ENCODE assay signal across 8 mouse cellular contexts in the genomic region with DNA sequence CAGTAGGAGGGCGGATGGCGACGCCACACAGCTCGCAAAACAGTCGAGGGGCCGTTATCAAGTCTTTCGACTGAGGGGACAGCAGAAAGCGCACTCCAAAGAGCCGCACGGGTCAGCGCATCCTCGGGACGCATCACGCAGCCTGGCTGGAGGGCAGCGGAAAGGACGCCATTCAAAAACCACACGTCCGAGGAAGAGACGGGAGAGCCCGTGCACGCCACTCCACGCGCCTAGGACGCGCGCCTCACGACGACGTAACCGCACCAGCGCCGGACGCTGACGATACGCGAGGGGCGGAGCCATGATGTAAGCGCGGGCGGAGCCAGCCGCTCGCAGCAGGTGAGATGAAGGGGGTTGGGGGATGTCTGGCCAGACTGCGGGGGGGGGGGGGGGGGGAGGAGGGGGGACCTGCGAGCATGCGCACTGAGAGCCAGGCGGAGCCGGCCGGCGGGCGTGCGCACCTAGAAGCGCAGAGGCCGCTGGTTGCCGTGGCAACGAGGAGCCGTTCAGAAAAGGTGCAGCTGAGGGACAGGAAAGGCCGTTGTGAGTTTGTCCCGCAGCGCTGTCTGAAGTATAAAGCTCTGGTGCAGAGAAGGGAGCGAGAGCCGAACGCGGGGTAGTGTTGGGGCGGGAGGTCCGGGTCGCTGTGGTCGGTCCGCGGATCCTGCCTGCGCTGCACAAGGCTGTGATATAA. TPM values are rescaled to one million over a fixed set of nuclear protein-coding genes. Genes with fewer than 3 reads are reported as not detected.
DNase-seq lines count a peak whose midpoint lies in the region; ATAC-seq and TF ChIP-seq lines count a peak whose summit lies in the region.

A gene (plus strand): TSS at position 423 of the 694 bp plus-strand sequence.

- H3K27ac ChIP-seq in cortical plate, adult 2 months (ENCODE audit: insufficient read depth, low read length): peak within 1 kb of the TSS; percentile 7; the same call in 1 of the 2 replicates

- TF ChIP-seq POLR2A in cortical plate, adult 2 months (IDR thresholded peaks at IDR 0.05; ENCODE audit: extremely low read depth, insufficient read depth, low read length): peak; percentile 91

- peaks cover 35% of the 10 kb centered on the region for H3K27me3 ChIP-seq in megakaryocyte, embryonic 14.5 days (replicated peaks)

- no peak for TF ChIP-seq CTCF in cortical plate, adult 2 months (IDR thresholded peaks at IDR 0.05; ENCODE audit: extremely low read depth, insufficient read depth, low read length)

- peak; percentile 93 to 94 for DNase-seq in adrenal gland, adult (ENCODE audit: inconsistent age in 2 of 2, low spot score in 1 of 2)
- peak; percentile 59 for DNase-seq in gastrocnemius, postnatal 25 days
- DNase-seq in left cerebral cortex, adult 9 months (ENCODE audit: low spot score in 2 of 2): peak; percentile 67 to 83
- peak; percentile 91 for DNase-seq in right cerebral cortex, postnatal 14 days
- peak; percentile 90 for DNase-seq in urinary bladder, postnatal 14 days (ENCODE audit: low spot score)

- 0 out of 2 replicates have a peak, but pooled peaks cover 4% of the 10 kb centered on the region for H3K9me3 ChIP-seq in megakaryocyte, embryonic 14.5 days

- peak; percentile 89 for ATAC-seq in inflammation-experienced regulatory T-cells, adult 6 months

- no peaks in the 10 kb centered on the region; the same call in 1 of the 2 replicates for H3K4me1 ChIP-seq in cortical plate, adult 2 months (ENCODE audit: control insufficient read depth, insufficient read depth, low read length)
- peaks cover 15% of the 10 kb centered on the region for H3K4me1 ChIP-seq in megakaryocyte, embryonic 14.5 days

- peak within 1 kb of the TSS; percentile 73 for H3K4me3 ChIP-seq in cortical plate, adult 2 months (ENCODE audit: insufficient read depth, low read length)
- H3K4me3 ChIP-seq in megakaryocyte, embryonic 14.5 days (replicated peaks): peak within 1 kb of the TSS; percentile 90

- H3K36me3 ChIP-seq in megakaryocyte, embryonic 14.5 days (replicated peaks; ENCODE audit: low read length): no peaks in the 10 kb centered on the region

RNA-seq across cellular contexts. Expression of the gene that starts here (rescaled TPM):
- 19.7 and 20.2 TPM in 2 replicates for polyA plus RNA-seq in cortical plate, adult 2 months (2012; rRNA removed)
- 1 to 10 TPM in 1 of 2 experiments, under 1 TPM in 1; 0.88 to 1.3 TPM for total RNA-seq in gastrocnemius, postnatal 25 days (2021)
- polyA plus RNA-seq in inflammation-experienced regulatory T-cells, adult 6 months (2017; shearing (Covaris generic)): 1 to 10 TPM in 1 of 3 experiments, under 1 TPM in 2; 0.78 to 2.0 (median 0.99) TPM
- polyA plus RNA-seq in megakaryocyte, embryonic 14.5 days (2012; ENCODE audit: insufficient read depth, low replicate concordance): not detected in 2 replicates

Comparison
In these comparisons a context has a peak if more than half of its experiments do, and no peak if none do; other contexts are left out.
1. Peak in every context shown above with its lines: DNase-seq, ATAC-seq, H3K4me3 ChIP-seq and H3K27ac ChIP-seq.